Mouse (Mus musculus) urinary bladder, postnatal 10 days (tissue): ENCODE data around the gene Xylt1.

ENCODE experiments used
- DNase-seq: peaks from one replicate; pipeline ENCODE4 v3.0.0; 2022; ENCODE audit warnings: low spot score

Xylt1 gene

DNA sequence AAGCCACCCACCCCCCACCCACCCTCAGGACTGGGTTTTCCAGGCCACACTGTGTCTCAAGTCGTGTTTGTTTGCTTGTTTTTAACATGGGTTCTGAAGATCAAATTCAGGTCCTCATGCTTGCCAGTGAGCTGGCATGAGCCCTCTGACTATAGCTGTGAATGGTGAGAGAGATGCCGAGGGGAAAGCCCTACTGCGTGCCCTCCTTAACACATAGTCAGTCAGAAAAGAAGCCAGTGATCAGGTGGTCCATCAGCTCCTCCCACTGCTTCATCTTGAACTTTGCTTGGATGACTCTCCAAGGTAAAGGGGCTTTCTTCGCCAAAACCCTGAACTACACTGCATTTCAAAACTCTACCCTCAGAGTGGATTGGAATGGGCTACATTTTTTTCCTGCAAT is 183.8 kb downstream of the Xylt1 start:
- DNase-seq: no peak

DNA sequence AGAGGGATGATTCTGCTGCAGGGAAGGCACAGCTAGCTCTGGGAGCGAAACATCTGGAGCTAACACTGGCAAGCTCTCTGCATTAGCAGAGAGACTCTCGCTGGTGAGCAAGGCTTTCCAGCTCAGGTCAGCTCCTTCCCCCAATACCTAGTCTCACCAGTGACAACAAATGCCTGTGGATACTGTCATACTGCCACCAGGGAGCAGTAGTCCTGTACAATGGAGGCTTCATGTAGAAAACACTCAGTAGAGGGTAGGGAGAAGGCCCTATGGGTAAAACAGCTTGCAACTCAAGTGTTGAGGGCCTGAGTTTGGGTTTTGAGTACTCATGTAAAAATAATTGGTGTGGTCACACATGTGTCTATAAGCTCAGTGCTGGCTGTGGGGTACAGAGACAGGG is 185.3 kb downstream of the Xylt1 start:
- DNase-seq: no peak

DNA sequence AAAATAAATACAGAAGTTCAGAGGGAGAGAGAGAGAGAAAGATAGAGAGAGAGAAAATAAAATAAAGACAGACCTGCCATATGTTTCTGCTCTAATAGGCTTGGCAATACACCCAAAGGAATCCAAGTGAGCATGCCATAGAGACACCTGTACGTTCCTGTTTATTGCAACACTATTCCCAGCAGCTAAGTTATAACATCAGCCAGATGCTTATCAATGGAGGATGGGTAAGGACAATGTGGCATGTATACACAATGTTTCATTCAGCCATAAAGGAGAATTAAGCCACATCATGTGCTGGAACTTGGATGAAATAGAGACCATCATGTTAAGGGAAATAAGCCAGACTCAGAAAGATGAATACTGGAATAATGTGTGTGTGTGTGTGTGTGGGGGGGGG is 186.1 kb downstream of the Xylt1 start:
- no peak for DNase-seq

DNA sequence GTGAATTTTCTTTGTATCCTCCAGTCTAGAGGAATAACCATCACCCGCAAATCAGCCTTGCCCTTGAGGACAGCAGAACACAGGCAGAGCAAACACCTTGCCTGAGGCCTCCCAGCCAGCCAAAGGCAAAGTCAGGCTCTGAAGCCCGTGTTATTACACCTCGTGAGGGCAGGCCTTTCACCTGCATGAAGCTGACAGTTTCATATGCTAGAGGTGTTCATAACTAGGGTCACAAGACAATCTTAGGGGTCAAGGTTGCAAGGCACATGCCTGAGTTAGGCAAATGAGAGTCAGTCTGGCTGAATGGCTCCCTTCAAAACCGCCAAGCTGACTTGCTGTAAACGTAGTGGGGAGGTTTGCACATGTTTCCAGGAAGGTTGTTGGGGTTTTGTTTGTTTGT is 186.5 kb downstream of the Xylt1 start:
- no peak for DNase-seq

DNA sequence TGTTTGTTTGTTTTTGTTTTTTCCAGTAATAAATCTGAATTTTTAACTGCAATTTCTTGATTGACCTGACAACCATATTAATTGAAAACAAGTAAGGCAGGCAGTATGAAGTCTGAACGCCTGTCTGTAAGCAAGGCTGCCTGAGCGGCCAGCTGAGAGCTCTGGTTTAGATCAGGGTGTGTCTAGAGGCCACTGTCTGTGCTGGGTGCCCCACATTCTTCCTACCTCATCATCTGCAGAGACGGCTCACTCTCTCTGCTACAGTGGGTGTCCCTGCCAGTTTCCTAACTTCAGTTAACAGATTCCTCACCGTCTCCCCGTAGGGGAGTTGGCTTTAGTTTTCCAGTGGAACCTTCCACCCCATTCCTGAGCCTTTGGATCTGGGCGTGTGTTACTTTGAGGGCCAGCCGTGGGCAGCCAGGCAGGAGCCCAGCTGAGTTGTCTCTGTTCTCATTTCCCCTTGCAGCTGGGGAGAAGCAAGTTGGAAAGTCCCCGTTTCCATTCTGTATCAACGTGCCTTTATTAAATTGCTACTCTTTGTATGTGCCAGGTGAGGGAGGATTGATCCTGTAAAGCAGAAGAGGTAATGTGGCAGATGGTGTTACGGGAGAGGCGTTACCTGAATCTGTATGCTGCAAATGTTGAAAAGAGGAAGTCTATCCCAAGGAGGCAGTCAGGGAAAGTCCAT is 187.0 kb downstream of the Xylt1 start:
- no peak for DNase-seq

DNA sequence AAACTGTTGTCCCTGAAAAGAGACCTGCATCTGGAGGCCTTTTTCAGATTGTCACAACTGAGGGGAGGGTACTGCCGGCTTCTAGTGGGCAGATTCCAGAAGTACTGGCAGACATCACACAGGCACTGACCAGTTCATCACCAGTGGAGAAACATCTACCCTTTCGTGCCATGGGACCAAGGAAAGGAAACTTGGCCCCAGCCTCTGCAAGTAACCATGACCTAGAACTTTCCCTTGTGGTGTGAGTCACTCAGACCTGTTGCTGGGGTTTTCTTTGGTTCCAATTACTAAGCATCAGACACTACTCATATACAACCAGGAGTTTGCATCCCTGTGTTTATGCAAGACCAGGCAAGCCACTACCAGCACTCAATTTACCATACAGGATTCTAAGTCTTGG is 190.4 kb downstream of the Xylt1 start:
- no peak for DNase-seq

DNA sequence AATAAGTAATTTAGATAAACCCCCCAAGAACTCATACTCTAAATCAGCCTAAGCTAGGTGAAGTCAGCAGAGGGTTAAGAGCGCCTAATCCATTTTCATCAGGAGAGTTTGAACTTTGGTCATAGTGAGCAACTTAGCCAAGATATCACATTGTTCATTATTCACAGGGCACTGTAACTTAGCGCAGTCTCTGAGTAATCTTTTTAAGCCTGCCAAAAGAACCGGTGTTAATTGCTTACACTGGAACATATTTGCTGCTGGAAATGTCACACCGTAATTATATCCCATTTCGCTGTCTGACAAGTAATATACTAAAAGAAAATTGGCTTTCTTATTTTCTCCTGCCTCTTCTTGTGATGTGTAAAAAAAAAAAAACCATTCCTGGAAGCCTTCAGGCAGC is 190.9 kb downstream of the Xylt1 start:
- no peak for DNase-seq

DNA sequence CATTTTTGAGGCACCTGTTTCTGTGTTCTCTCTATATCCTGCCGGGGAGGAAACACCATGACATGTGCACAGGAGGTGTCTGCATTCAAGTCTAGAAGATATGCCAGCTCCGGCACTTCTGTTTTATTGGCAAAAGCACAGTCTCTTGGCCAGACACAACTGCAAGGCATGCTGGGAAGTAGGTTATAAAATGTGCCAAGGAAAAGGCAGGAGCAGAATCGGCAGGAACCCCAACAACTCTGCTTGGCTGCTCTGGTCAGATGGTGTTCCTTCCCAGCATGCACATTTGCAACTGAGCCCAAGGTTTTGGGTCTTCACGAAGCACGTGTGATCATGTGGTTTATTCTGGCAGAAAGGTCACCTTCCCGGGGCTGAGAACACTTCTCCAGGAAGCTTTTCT is 192.4 kb downstream of the Xylt1 start:
- DNase-seq: no peak

DNA sequence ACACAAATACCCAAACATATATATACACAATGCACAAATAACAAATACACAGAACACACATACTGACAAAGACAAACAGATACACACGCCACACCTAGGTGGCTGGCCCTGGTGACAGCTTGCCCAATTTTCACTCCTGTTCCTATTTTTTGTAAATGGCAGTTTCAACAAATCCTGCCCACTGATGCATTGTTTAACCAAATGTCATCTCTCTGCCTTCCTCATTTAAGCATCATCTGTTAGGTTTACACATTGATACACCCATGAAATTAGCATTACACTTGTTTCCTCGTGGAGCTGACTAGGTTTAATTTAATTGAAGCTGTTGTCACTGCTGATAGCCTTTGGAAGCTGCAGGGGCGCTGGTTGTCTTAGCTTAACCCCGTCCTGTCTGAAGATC is 194.6 kb downstream of the Xylt1 start:
- no peak for DNase-seq

DNA sequence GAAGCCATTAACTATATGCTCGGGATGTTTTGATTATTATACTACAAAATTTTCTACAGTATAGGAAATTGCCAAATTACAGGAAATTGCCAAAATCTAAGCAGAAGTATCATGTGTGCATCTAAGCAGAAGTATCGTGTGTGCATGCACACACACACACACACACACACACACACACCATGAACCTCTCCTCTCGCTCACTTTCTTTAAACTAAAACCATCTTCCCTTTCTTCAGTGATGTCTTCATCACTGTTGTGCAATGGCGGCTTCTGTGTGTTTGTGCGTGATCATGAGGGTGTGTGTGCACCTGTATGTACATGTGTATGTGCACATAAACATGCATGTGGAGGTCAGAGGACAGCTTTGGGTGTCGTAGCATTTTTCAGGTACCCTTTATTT is 196.3 kb downstream of the Xylt1 start:
- no peak for DNase-seq

DNA sequence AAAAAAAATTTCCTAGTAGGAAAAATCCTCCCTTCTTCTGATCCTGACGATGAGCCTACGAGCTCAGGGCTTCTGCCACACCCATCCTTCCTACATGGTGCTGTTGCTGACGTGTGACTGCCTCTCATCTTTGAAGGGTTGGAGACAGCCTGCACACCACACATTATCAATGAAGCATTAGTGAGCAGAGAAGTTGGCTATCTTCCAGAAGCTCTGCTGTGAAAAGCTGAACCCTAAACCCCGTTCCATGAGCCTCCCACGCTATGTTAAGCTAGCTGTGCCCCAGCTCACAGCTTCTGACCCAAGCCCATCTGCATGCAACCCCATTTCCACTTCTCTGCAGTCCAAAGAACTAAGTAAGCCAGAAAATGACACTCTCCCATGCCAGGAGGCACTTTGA is 204.4 kb downstream of the Xylt1 start:
- DNase-seq: no peak

DNA sequence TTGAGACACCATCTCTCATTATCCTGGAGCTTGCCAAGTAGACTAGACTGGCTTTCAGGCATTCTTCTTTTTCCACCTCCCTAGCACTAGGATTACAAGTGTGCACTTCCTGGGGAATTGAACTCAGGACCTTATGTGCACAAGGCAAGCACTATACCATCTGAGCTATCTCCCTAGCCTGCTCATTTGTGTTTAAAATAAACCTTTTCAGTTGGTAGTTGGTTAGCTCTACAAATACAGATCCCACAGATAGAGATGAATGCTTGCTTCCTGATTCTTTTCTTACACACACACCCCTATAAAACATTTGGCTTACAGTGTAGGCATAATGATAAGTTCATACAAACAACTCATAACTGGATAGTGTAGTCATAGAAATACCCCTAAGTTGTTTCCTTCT is 206.0 kb downstream of the Xylt1 start:
- no peak for DNase-seq

DNA sequence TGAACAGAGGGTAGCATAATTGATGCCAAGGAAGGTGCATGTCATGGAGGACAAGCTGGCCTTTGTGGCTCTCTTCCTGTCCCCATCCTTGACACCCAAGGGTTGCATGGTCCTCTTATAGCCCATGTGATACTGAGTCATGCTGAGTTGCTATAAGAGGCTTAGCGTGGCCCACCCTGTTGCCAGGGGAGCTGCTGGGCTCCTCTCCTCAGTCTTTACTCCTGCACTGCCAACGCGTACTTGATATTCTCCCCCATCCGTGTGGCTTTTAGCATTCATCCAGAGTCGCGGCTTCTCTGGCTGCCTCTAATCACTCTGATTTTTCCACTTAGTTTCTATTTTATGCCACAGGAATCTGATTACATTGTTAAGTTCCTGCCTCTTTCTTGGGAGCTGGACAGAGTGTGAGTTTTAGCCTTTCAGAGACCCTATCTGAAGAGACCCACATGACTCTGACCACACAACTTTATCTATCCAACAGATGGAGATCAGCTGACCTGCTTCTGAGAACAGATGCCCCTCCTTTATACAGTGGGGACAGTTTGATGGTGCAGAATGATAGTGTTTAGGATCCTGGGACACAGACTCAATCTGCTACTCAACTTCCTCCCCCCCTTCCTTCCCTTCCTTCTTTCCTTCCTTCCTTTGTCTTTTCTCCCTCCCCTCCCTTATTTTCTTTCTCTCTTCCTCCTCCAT is 206.6 kb downstream of the Xylt1 start:
- DNase-seq: no peak

DNA sequence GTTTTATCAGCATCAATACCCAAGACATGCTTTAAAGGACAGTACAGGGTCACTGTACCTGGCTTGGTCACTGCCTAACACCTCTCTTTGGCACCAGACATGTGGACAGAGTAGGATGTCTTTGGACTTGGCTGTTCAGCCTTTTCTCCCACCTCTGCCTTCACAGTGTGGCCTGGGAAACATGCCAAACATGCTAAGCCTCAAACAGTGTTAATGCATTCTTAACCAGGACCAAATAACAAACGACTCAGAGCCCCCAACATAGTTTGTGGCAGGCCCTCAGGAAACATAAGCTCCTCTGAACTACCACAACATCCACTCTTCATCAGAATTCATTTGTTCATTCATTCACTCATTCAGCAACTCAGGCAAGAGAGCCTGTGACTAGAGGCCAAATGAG is 207.6 kb downstream of the Xylt1 start:
- DNase-seq: no peak

DNA sequence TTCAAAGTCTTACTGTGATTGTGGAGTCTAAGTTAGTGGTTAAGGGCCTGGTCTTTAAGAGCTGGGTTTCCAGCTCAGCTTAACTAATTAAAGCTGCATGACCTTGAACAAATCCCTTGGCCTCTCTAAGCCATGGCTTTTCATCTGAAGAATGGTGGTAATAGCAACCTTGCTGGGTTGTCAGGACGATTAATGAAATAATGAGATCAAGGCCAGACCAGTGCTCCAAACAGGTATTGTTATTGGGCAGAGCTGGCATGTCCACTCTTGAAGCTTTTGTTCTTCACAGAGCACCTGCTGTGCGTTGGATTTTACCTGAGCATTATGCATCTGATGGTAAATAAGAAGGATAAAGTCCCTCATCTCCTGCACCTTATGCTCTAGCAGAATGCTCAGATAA is 208.6 kb downstream of the Xylt1 start:
- no peak for DNase-seq

DNA sequence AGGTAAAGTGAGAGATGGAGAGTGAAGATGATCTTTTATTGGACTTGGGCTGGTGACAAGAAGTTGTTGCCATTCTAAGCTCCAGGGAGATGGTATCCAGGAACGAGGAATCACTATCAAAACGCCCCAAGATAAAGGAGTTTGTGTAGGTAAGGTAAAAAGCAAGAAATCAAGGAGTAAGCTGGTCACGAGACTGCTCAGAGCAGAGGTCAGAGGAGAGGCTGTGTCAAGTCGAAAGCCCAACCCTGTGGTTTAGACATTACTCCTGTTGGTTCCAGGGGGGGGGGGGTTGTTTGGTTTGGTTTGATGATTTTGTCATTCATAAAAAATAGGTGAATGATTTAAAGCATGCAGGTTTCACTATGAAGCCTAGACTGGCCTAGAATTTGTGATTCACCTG is 209.0 kb downstream of the Xylt1 start:
- no peak for DNase-seq

DNA sequence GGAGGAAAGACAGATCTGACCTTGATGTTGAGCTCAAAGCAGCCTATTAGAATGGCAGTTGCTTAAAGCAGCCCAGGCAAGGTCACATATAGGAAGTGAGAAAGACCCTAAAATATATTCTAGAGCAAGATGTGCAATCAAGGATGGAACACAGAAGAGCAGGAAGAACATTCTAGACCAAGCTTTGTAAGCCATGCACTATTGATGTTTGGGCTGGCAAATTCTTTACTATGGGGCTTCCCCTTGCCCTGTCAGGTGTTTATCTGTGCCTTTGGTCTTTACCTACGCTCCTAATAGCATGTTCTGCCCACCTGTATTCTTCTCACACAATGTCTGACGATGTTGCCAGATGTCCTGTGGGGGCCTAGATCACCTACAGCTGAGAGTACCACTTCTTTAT is 213.4 kb downstream of the Xylt1 start:
- no peak for DNase-seq

DNA sequence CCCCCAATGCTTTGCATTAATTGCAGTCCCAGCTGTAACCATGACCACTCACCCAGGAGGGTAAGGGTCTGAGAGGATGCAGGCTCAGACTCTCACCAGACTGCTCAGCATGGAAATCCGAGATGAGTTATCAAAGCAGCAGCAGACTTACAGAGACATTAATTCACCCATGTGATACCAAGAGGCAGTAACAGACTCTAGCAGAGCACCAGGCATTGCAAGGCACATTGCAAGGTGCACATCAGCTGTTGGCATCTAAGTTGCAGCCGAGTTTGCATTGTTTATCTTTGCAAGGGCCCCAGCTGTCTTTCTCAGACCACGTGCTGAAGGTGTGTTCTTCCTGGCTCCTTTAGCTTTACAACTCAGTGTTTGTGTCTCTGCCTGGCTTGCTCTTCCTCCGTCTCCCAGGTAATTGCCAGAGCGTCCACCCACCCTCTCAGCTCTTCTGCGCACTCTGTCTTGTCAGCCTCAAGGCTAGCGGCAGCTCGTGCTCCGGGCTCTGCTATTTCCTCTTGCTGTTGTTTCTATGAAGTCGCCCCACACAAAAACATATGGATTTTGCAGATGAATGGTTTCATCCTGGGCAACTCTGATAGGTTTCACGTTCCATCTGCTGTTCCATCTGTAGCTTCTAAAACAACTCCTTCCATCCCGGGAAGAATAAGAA is 214.4 kb downstream of the Xylt1 start:
- DNase-seq: no peak

DNA sequence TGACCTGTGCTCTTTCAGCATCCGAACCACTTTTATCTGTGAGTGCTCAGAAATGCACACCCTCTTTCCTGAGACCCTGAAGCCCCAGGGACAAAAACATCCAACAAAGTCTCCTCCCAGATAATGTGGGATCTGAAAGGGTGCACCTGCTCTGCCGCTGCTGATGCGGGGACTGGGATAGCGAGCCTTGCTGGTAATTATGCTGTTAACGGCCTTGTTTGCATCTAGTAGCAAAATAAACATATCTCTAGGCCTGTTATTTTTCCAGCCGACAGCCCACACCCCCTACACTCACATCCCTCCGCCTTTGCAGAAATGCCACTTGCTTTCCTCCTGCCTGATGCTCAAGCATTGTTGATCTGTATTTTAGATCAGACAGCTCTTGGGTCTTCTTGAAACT is 219.7 kb downstream of the Xylt1 start:
- no peak for DNase-seq

DNA sequence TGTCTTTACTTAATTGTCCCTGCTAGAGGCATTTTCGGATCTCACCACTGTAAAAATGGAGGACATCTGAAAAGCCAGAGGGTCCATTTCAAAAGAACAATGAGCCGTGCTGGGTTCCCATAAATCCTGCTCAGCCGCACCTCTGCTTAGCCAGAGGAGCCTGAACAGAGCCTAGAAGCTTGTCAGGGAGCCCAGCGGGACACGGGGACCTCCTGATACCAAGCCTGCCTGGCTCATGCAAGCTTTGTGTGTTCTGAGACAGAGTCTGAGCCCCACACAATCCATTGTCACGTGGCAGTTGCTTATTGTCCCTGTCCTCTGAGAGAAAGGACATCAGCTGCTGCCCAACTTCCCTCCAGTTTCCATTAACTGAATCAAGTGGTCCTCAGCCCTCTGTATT is 229.7 kb downstream of the Xylt1 start:
- DNase-seq: no peak

DNA sequence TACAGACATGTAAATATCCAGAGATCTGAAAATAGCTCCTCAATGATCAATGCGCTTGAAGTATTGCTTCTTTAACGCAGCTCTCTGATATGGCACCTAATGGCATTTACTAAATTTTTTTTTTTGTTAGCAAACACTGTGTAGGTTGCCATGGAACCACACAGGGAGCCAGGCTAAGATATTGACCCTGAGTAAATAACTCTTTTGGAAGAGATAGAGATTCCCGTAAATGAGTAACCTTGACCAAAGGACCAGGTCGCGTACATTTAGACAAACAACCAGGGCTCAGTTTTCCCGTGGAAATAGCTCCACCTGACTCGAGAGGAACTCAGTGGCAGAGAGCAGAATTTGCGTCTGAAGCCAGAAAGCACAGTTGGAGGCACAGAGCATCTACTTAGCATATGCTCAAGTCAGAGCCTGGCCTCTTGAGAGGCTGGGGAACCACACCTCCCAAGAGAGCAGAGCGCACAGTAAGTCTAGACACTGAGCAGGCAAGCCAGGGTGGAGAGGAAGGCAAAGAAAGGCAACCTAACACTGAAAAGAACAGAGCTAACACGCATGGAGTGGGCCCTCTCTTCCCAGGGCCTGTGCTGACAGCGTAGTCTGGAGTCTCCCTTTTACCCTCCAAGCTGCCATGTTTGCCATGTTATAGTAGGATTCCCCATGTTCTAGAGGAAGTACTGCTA is 232.2 kb downstream of the Xylt1 start:
- no peak for DNase-seq

DNA sequence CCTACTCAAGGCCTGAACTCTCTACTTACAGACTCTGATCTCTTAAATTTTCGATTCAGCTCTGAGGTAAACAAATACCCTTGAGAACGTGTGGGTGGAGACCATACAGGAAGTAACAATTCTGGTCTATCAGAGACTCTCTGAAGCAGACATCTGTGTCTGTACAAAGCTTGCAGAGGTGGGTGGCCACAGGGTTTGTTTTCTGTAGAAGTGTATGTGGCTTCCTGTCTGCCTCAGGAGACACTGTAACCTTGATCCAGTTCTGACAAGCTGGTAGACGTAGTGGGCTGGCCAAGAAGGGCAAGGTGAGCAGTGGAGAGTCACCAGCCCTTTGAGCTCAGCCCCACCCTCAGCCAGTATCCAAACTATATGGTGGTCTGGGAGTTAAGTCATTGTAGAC is 233.0 kb downstream of the Xylt1 start:
- DNase-seq: no peak

DNA sequence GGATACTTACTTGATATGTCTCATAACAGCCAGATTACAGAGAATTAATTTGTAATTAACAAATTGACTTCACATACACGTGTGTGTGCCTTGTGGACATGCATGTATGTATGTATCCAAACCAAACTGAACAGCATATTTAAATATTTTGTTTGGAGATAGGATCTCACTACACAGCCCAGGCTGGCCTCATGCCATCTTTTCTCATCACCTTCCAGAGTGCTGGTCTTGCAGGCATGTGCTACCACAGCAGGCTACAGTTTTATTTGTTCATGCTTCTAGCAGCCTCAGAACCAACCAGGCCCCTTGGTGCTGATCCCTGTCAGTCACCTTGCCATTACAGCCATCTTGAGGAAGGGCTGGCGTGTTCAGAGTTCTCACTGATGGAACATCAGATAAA is 233.6 kb downstream of the Xylt1 start:
- no peak for DNase-seq
